Mouse (Mus musculus) liver, embryonic 14.5 days (tissue): Measurements from ENCODE around the gene Akt1. TPM values are rescaled to one million over a fixed set of nuclear protein-coding genes. Genes with fewer than 3 reads are reported as not detected.

Experiments used
- ATAC-seq: fragments of 200-750 bp; cut with Nextera tagmentation; 2 replicates; pipeline ENCODE4 v1.8.0; 2017; ENCODE audit warnings: moderate number of reproducible peaks, mild to moderate bottlenecking, moderate library complexity; ENCODE audit not compliant: insufficient read depth
- DNase-seq, 3 experiments: peaks; one replicate each; pipeline ENCODE4 v3.0.0-alpha.2; 2012 to 2013; ENCODE audit warnings: low read depth in 3 of 3, low spot score in 3 of 3
- H3K27ac ChIP-seq: fragments of 300-500 bp; sonication (generic); 2 replicates; pipeline ENCODE4 v1.5.1; 2014; ENCODE audit warnings: moderate library complexity, mild to moderate bottlenecking, control low read depth, inconsistent platforms
- H3K27me3 ChIP-seq: fragments of 300-500 bp; sonication (generic); 2 replicates; pipeline ENCODE4 v1.6.1; 2014; ENCODE audit warnings: mild to moderate bottlenecking, low read length, moderate library complexity; ENCODE audit not compliant: control insufficient read depth, insufficient read depth
- H3K36me3 ChIP-seq: fragments of 300-500 bp; sonication (generic); replicated peaks from 2 replicates; pipeline ENCODE4 v1.6.1; 2014; ENCODE audit warnings: low read depth; ENCODE audit not compliant: control insufficient read depth, insufficient read depth
- H3K4me1 ChIP-seq, 2 experiments: fragments of 200-500 bp in 1 of 2; fragments of 300-500 bp in 1 of 2; sonication (generic) in 1 of 2; replicated peaks; 2 replicates each; pipeline ENCODE4 v1.6.1; 2012 to 2014; ENCODE audit warnings: antibody characterized with exemption in 1 of 2, inconsistent platforms in 1 of 2, low read length in 1 of 2; ENCODE audit not compliant: control insufficient read depth in 2 of 2, insufficient read depth in 2 of 2
- H3K4me2 ChIP-seq: fragments of 300-500 bp; sonication (generic); 2 replicates; pipeline ENCODE4 v1.6.1; 2014; ENCODE audit warnings: low read depth, mild to moderate bottlenecking, control low read depth, moderate library complexity
- H3K4me3 ChIP-seq, 2 experiments: fragments of 200-500 bp in 1 of 2; fragments of 300-500 bp in 1 of 2; sonication (generic) in 1 of 2; 2 replicates each; pipeline ENCODE4 v1.5.1; 2012 to 2014; ENCODE audit warnings: low read depth in 2 of 2, low read length in 2 of 2, mild to moderate bottlenecking in 2 of 2, control low read depth in 1 of 2, inconsistent platforms in 1 of 2, moderate library complexity in 1 of 2; ENCODE audit not compliant: insufficient read depth in 1 of 2
- H3K9ac ChIP-seq: fragments of 300-500 bp; sonication (generic); replicated peaks from 2 replicates; pipeline ENCODE4 v1.6.1; 2014; ENCODE audit warnings: mild to moderate bottlenecking, control low read depth, moderate library complexity
- H3K9me3 ChIP-seq: fragments of 300-500 bp; sonication (generic); 2 replicates; pipeline ENCODE4 v1.6.1; 2016; ENCODE audit warnings: low read length, mixed read lengths; ENCODE audit not compliant: control insufficient read depth
- CTCF ChIP-seq: IDR thresholded peaks from 2 replicates; pipeline ENCODE4 v1.5.1; 2016; ENCODE audit warnings: antibody characterized with exemption, low read depth, control low read depth
- EP300 ChIP-seq: IDR thresholded peaks from 2 replicates; pipeline ENCODE4 v1.6.1; 2016; ENCODE audit warnings: antibody characterized with exemption, low read depth
- whole genome bisulfite sequencing: fragments of 180-500 bp; shearing (Covaris S2); extraction: QIAGEN DNeasy Blood & Tissue Kit; methylation state at CpG from one replicate; pipeline ENCODE4 v1.1.7; 2014; ENCODE audit not compliant: insufficient replicate concordance; 5-methylcytosine and 5-hydroxymethylcytosine counted together
- polyA plus RNA-seq, 2 experiments: library from polyadenylated mRNA; depleted of rRNA in 1 of 2; stranded (reverse) in 1 of 2; unstranded in 1 of 2; fragments of >200 nt; fragmentation: Nextera tagmentation in 1 of 2; extraction: Ambion mirVana in 1 of 2; gene quantifications; 2 replicates each; pipeline versions ENCODE4 v1.2.1 to v1.2.3; 2012 to 2014

Gene Akt1
- polyA plus RNA-seq (2012; rRNA removed) (33.6 and 41.2 TPM in 2 replicates), polyA plus RNA-seq (2014; fragmentation: Nextera tagmentation; extraction: Ambion mirVana) (9.9 and 17.2 TPM in 2 replicates)

- Histone ChIP-seq H3K9ac (peak within 1 kb of the TSS; percentile 86), H3K36me3 (no peaks in the 10 kb centered on the region), H3K9me3 (no peaks in the 10 kb centered on the region), H3K27ac (peak within 1 kb of the TSS; percentile 67), H3K4me1 (peaks cover 23 to 24% of the 10 kb centered on the region in 2 experiments), H3K4me3 (peak within 1 kb of the TSS; percentile 75 to 82), H3K27me3 (peaks cover 25% of the 10 kb centered on the region), H3K4me2 (peak within 1 kb of the TSS; percentile 94)
- ATAC-seq (peak; percentile 74), DNase-seq (peak; percentile 56 to 66 (median 59))
- TF ChIP-seq CTCF (no peak), EP300 (no peak)
- under 1% methylated on average over 54 of the region's 70 CpGs for WGBS
Observed at GRCm38 (mm10) chr12:112674132-112675011, at the start of gene Akt1. Akt1 (minus strand) TSS chr12:112674884.

GRCm38 (mm10) chr12:112724077-112724805 is 49.6 kb upstream of the Akt1 start:
- Histone ChIP-seq H3K27ac (no peak overlapping the region), H3K36me3 (no peaks in the 10 kb centered on the region), H3K9ac (no peak overlapping the region), H3K4me3 (no peak overlapping the region), H3K9me3 (no peaks in the 10 kb centered on the region), H3K4me1 (no peaks in the 10 kb centered on the region; a peak in 1 of 4 replicates), H3K4me2 (no peak overlapping the region), H3K27me3 (peaks cover 30% of the 10 kb centered on the region)
- 60% methylated on average over 11 of the region's 11 CpGs for WGBS
- peak; percentile 13; the same call in 1 of the 2 replicates for ATAC-seq
- TF ChIP-seq CTCF, result peak; percentile 64
- TF ChIP-seq EP300, result no peak
- peak in 2 of 3 experiments; percentile 20 to 28 for DNase-seq

DNA sequence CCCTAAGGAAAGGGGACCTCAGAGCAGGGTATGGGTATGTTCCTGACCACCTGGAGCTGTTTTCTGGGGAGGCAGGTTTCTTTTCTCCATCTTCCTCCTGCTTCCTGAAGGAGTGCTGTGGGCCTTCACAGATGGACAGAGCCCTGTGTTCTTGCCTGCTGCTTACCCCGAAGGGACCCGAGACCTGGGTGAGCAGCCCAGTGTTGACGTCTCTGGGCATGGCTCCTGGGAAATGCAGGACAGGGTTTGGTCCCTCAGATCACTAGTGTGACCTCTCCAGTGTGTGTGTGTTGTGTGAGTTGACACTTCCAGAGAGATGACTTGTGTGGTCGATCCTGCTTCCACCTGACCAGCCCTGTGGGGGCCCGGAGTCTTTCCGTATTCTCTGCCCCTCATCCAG is 48.8 kb upstream of the Akt1 start:
- DNase-seq (no peak), ATAC-seq (no peak)
- peaks cover 30% of the 10 kb centered on the region for H3K27me3 ChIP-seq
- no peaks in the 10 kb centered on the region for H3K9me3 ChIP-seq
- no peaks in the 10 kb centered on the region for H3K36me3 ChIP-seq
- H3K4me1 ChIP-seq, result no peaks in the 10 kb centered on the region; a peak in 1 of 4 replicates
- 71% methylated on average over 6 of the region's 6 CpGs for WGBS
- H3K4me2 ChIP-seq, result no peak overlapping the region
- H3K9ac ChIP-seq, result no peak overlapping the region
- no peak overlapping the region for H3K4me3 ChIP-seq
- H3K27ac ChIP-seq, result no peak overlapping the region
- TF ChIP-seq EP300 (no peak), CTCF (no peak)

DNA sequence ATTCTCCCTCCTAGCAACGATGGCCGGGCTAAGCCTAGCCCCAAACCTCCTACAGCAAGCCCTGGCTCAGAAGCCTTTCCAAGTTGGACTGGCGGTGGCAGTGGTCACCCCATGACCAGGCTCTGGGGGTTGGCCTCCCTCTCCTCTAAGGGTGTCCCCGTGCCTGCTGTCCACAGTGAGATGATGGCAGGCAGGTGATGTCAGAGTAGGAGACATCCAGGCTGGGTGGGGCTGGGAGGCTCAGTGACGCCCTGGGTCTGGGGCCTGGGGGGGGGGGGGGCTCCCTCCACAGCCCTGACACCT is 48.3 kb upstream of the Akt1 start:
- TF ChIP-seq EP300 (no peak), CTCF (no peak)
- H3K4me1 ChIP-seq, result no peaks in the 10 kb centered on the region; a peak in 1 of 4 replicates
- H3K36me3 ChIP-seq, result no peaks in the 10 kb centered on the region
- H3K27ac ChIP-seq, result no peak overlapping the region
- H3K4me3 ChIP-seq, result peak overlapping the region in 1 of 2 experiments; percentile 50; a peak in 3 of 4 replicates
- 18% methylated on average over 5 of the region's 5 CpGs for WGBS
- DNase-seq, result no peak
- H3K4me2 ChIP-seq, result peak overlapping the region; percentile 62
- H3K9me3 ChIP-seq, result no peaks in the 10 kb centered on the region
- H3K9ac ChIP-seq, result no peak overlapping the region
- peaks cover 30% of the 10 kb centered on the region for H3K27me3 ChIP-seq
- ATAC-seq, result no peak
